Mouse (Mus musculus) layer of hippocampus, adult 8-10 months (tissue): ENCODE results near the gene Aqp2. TPM values are rescaled to one million over a fixed set of nuclear protein-coding genes. Genes with fewer than 3 reads are reported as not detected.
A peak's percentile ranks its signal among the peaks of the same experiment; 100 is the strongest.

ENCODE experiments used
- DNase-seq, 2 experiments: peaks; one replicate each; pipeline ENCODE4 v3.0.0; 2022; ENCODE audit warnings: low spot score in 2 of 2
- total RNA-seq, 4 experiments: library from RNA; stranded (reverse); gene quantifications; 2 replicates each; pipeline ENCODE4 v1.2.4; 2022

The Aqp2 gene
- total RNA-seq, 4 experiments from 2014 or later, result 0.32 TPM; not detected in 3

GRCm38 (mm10) chr15:99590429-99591084 is 11.7 kb downstream of the Aqp2 start, which contains the start of gene Aqp5:
Aqp5 (plus strand) TSS chr15:99590782.
- DNase-seq, result no peak

GRCm38 (mm10) chr15:99592177-99592576 is 13.3 kb downstream of the Aqp2 start:
- no peak for DNase-seq

DNA sequence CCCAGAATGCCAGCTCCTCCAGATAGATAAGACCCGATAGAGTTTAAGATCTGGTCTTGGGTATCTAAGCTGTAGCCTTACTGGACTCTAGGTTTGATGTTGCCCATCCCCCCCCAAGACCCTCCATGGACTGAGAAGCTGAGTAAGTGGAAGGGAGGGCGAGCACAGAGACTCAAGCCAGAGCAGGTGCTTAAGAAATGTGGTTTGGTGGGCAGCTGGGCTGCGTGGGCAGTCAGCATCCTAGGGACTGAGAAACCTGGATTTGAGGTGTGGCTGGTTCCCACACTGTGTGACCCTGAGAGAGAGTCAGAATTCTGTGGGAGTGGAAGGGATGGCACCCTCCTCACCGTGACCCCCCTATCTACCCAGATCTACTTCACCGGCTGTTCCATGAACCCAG is 14.0 kb downstream of the Aqp2 start:
- DNase-seq, result no peak

DNA sequence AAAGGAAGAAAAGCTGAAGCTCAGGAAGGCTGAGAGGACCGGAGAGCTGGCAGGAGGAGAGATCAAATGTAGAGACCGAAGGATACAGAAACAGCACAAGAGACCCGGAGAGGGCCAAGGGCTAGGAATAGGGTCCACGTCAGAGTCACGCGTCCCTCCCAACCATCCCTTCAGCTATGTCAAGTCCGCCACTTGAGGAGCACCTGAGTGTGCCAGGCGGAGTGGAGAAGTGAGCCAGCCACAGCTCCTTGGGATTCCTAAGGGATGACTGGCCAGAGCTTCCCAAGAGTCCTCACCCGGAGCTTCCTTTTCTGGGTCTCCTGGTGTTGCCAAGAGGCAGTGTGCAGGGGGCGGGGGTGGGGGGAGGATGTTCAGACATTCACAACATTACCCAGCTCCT is 16.1 kb downstream of the Aqp2 start:
- no peak for DNase-seq

DNA sequence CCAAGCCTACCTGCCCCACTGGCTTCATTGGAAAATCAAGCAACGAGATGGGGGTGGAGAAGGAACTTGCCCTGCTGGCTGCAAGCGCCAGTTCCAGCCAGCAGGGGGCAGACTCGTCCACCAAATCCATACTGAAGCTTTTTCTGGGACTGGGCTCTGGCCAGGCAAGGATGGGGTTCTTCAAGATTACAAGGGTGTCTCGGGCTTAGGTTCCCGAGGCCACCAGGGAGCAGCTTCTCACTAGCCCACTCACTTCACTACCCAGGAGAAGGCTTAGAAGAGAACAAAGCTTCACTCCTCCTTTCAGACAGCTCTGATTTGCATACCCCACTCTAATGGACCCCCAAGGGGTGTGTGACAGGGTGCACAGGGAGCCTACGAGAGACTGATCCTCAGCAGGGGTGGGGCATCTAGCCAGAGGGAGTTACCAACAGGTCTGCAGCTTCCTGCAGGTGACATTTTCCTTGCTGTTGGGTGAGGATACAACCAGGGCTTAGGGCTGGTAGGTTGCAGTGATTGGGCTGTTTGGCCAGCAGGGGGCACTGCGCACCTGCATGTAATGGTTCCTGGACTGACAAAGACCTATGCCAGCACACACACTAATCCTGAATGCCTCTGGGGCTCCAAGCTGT is 17.3 kb downstream of the Aqp2 start:
- peak; percentile 83 to 90 for DNase-seq

GRCm38 (mm10) chr15:99596841-99597240 is 18.0 kb downstream of the Aqp2 start:
- DNase-seq, result no peak

DNA sequence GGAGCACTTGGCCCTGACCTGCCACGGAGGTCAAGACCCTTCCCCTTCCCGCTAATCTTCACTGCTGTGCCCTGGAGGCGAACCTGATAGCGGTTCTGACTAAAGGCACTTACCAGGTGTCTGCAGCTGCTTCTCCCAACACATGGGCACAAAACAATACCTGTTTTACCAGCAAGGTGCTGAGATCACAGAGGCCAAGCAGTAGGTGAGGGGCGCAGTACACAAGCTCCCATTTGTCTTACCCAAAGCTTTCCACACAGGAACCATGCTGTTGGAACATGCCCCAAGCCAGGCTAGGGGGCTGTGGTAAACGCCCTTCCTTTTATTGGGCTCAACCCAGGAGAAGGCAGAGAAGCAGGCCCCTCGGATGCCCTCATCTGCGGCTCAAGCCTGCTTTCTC is 18.7 kb downstream of the Aqp2 start:
- DNase-seq, result no peak

- no peak for DNase-seq
These were observed 20.6 kb downstream of the Aqp2 start for GRCm38 (mm10) chr15:99599245-99600070.

- no peak for DNase-seq
These were observed 22.3 kb downstream of the Aqp2 start, which contains the start of gene Aqp6 for GRCm38 (mm10) chr15:99600986-99601822. Aqp6 (plus strand) TSS chr15:99601400.

DNA sequence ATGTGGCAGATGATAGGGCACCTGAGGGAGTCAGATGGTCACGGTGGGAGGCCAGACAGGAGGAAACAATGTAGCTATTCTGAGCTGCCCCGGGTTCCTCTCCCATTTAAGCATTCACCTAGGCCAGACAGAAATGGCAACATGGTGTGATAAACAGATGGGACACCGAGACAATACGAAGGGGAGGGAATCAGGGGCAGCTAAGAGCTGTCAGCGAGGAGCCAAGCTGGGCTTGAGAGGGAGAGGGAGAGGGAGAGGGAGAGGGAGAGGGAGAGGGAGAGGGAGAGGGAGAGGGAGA is 22.9 kb downstream of the Aqp2 start:
- DNase-seq, result no peak

- no peak for DNase-seq
These were observed 23.5 kb downstream of the Aqp2 start for GRCm38 (mm10) chr15:99602206-99602820.

- DNase-seq, result no peak
These were observed 24.4 kb downstream of the Aqp2 start for GRCm38 (mm10) chr15:99603216-99603615.

DNA sequence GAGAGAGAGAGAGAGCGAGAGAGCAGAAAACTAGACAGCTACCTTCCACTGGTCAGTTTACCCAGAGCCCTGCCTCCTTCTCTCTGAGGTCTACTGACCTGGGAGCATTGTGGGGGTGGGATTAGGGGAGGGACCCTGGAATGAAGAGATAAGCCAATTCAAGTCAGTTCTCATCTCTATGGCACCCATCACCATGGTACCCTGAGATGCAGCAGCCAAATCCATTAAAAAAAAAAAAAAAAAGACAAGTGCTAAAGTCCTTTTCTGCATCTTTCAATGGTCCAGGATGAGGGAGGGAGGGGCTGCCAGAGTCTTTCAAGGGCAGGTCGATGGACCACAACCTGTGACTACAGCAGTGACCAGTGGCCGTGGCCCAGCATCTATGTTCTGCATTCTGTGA is 26.7 kb downstream of the Aqp2 start:
- DNase-seq, result no peak

- no peak for DNase-seq
These were observed 27.7 kb downstream of the Aqp2 start for GRCm38 (mm10) chr15:99606515-99606914.

DNA sequence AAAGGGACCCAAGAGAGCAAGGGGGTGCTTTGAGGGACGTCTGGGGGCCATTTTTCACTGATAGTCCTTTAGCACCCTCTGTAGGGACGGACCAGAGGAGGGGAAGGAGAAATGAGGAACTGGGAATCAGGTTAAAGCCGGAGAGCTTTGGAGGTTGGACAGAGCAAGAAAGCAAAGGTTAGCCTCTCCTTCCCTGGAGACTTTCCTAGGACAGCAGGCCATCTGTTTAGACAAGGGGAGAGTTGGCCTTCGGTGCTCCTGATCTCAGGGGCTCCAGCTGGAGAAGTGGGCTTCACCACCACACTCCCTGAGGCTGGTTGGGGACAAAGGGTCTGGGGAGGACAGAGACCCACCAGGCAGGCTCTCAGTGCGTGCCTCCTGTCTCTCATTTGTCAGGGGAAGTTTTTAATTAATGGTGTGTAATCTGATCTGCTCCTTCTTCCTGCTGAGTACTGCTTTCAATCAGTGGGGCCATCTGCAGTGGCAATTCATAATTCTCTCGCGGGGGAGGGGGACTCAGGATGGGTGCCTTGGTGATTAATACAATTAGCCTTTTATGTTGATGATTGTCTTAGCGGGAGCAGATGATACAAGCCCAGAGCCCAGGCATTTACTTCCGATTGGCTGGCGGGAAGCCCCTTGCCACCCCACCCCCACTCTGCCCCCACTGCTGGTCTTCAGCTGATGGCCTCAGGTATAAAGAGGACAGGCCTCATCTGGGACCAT is 28.7 kb downstream of the Aqp2 start:
- DNase-seq, result peak; percentile 35 to 43

DNA sequence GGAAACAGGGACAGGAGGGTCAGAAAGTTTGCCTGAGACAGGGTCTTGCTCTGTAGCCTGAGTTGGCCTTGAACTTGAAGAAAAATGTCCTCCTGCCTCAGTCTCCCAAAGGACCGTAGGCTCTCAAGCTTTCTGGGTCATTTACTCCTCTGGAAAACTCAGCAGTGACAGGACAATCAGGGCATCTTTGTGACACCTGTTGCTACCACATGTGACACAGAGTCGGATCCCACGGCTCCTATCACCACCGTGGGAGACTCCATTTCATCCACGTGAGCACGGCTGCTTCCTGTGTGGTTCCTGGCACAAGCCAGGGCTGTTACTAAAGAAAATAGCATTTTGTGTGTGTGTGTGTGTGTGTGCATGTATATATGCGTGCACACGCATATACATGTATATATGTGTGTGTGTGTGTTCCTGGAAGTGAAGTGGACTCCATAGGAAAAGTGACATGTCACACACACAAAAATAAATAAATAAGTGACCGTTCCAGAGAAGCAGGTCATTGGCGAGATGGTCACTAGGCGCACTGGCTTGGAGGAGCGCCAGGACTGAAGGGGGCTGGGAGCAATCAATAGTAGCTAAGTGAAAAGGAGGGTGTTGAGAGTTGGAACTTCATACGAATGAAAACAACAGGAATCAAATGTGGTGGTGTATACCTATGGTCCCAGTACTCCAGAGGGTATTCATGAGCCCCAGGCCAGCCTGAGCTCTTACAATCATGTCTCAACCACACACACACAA is 29.7 kb downstream of the Aqp2 start:
- no peak for DNase-seq

GRCm38 (mm10) chr15:99611563-99611962 is 32.7 kb downstream of the Aqp2 start:
- DNase-seq, result no peak

DNA sequence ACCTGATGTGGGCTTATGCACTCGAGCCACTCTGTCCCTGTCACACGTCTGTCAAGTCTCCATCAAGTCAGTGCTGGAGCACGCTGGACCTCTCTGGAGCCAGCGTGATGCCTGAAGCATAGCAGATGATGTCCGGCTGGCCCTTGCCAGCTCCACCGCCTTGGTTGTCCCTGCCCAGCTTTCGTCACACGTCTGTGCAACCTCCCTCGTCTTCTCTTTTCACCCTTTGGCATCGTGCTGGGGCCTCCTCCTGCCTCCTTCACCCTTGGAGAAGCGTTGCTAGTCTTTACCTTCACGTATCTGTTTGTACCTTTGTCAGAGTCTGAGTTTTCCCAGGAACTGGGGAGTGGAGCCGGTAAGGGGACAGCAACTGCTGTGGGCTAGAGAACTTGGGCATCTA is 35.4 kb downstream of the Aqp2 start:
- no peak for DNase-seq

GRCm38 (mm10) chr15:99614753-99615152 is 35.9 kb downstream of the Aqp2 start:
- DNase-seq, result no peak

DNA sequence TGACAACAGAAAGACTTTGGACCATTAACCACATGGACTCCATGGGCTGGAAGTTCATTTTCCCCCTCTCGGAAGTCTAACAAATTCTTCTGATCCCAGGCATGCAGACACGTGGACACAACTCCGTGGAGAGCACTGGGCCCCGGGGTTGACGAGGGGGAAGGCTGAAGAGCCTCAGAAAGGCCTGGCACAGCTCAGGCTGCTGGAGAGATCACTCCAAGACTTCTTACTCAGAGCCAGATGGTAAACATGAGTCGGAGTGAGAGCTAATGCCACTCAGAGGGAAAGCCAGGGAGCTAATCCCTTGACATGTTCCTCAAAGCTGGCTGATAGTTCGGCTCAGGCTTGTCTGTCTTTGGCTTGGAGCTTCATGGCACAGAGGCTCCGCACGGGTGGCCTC is 36.4 kb downstream of the Aqp2 start:
- DNase-seq, result no peak
